Mouse (Mus musculus) urinary bladder, adult 18-20 months (tissue): ENCODE results near the gene Rpl27a.

ENCODE experiments used
- DNase-seq, 2 experiments: peaks; one replicate each; pipeline ENCODE4 v3.0.0; 2022; ENCODE audit warnings: low spot score in 2 of 2, mixed read lengths in 2 of 2

The Rpl27a gene

GRCm38 (mm10) chr7:109525740-109526663, 7.1 kb downstream of the Rpl27a start:
- no peak for DNase-seq

- DNase-seq, result no peak
These were observed 8.6 kb downstream of the Rpl27a start for GRCm38 (mm10) chr7:109527536-109527935.

DNA sequence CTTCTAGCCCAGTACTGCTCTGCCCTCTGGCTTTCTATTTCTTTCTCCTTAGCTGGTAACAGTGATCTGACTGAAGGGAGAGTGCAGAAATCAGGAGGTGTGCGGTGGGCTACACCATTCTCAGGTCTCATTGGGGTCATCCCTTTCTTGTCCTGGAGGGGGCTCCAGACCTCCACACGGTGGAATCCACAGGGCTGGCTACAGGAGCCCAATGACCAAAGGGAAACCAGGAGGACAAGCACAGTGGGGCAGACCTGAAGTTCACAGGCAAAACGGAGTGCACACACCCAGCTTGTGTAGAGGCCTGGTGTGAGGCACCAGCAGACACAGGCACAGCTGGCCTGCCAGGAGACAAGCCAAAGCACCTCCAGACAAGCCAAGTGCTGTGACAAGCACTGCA, 9.4 kb downstream of the Rpl27a start:
- DNase-seq, result peak in 1 of 2 experiments; percentile 30

GRCm38 (mm10) chr7:109529741-109530140, 10.8 kb downstream of the Rpl27a start:
- no peak for DNase-seq

DNA sequence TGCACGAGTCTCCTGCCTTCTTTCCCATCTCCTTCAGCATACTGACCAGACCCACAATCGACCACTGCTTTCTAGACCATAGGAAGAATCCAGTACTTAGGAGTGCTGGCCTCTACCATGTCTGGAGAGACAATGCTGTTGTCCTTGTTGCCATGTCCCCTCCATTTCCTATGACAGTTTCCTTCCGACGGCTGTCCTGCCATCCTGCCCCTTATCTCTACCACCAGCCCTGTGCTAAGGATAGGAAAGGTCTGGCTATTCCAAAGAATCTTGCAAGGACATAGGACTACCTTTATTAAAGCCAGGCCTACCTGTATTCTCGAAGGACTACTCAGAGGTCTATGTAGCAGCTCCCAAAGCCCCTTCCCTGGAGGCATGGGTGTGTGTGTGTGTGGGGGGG, 12.6 kb downstream of the Rpl27a start:
- DNase-seq, result no peak

- no peak for DNase-seq
These were observed 13.7 kb downstream of the Rpl27a start for GRCm38 (mm10) chr7:109532691-109533090.

- no peak for DNase-seq
These were observed 14.2 kb downstream of the Rpl27a start for GRCm38 (mm10) chr7:109533129-109533528.

DNA sequence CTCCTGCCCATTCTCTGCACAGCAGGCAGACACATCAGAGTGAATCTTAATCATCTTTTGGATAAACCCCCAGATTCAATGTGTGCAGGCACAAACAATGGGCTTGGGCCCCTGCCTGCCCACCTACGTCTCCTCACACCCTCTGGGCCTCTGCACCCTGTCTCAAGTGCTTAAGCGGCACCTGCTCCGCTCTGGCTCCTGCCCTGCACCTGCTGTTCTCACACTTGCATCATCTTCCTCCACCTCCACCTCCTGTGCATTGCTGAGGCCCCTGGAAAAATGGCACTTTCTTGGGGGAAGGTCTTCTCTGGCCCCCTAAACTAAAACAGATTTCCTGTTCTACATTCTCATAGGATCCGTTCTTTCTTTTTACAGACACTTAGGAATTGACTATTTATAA, 14.9 kb downstream of the Rpl27a start:
- DNase-seq, result no peak

DNA sequence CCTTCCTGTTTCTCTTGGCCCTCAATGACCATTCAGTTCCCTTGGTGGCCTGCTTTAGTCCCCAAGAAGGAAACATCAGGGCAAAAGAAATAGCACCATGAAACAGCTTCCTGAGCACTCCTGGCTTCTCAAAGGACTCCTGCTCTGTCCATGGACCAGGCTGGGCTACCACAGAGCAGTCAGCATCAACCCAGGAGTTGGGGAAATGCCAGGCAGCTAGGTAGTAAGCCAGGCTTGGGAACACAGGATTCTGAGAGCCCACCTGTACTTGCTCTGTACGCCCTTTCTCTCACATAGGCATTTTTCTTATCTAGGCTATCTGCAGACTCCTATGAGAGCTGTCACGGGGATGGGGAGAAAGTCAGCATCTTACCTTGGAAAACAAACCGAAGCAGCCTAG, 16.0 kb downstream of the Rpl27a start:
- no peak for DNase-seq

- DNase-seq, result no peak
These were observed 17.6 kb downstream of the Rpl27a start for GRCm38 (mm10) chr7:109536451-109536946.

DNA sequence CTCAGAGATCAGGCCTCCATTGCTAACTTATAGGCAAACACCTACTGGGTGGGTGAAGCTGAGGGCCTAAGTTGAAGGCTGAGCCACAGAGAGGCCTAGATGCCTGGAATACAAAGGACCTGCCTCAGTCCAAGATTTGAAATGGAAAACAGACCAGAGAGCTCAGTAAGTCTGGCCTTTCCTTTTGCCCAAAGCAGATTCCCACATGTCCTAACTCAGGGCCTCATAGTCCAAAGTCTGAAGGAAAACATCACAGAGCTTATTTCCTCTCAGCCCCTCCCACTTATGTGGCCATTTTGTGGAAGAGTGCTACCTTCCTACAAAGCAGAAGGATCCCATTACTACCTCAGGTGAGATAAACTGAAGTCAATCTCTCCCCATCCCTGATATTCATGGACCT, 22.0 kb downstream of the Rpl27a start:
- DNase-seq, result no peak

DNA sequence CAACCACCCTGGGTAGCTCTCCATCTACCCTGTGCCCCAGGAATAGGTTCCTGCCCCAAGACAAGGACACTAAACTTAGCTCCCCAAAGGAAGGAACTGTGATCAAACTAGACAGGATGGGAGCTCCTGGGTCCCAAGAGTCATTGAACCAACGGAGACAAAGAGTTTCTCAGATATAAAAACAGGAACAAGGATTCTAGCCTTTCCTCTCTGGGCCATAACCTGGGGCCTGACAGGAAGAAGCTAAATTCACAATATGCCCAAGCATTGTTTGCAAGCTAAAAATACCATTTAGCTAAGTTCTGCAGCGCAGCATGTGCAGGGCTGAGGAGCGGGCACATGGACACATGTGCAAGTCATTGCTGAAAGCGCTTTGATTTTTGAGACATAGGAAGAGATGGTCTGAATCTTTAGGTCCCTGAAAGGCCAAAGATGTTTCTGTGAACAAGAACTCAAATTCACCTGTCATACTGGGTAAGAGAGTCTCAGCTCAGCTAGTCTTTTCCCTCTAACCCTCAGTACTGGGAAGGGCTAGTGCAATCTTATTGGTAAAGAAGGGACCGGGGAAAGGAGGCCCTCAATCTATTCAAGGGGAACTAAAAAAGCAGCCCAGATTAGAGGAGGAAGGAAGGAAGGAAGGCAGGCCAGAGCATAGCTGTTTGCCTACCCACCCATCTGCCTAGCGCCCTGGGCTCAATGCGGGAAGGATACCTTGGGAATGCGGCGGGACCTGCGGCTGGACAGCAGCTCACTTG, 22.8 kb downstream of the Rpl27a start:
- DNase-seq, result no peak

DNA sequence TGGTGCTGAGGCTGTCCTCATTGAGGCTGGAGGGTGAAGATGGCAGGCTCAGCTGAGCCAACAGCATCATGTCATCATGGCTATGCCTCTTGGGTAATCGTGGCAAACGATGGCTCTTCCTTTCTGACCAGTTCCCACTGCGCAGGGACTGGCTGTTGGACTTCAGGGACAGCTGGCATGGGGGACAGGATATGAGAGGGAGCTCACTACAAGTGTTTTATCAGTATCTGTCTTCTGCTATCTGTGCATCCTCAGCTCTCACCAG, 23.3 kb downstream of the Rpl27a start:
- DNase-seq, result no peak

DNA sequence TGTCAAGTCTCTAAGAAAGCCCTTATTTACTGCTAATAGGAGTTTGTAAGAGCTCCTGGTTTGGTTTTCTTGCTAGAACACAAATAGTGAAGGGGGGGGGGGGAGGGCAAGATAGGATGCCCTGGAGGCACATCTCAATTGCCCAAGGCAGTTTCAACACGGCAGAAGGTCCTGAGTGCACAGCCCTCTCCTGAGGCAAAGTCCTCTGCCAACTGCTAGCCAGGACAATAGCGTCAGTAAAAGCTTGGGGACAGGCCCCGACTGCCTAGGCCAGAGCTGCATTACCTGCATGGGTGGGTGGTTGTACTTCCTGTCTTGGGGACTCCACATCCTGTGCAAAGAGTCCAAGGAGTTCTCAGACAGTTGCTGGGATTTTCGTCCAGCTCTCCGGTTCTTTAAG, 25.8 kb downstream of the Rpl27a start:
- DNase-seq, result no peak

- peak in 1 of 2 experiments; percentile 37 for DNase-seq
These were observed 26.5 kb downstream of the Rpl27a start for GRCm38 (mm10) chr7:109545255-109545993.

GRCm38 (mm10) chr7:109546186-109546585, 27.2 kb downstream of the Rpl27a start:
- no peak for DNase-seq

DNA sequence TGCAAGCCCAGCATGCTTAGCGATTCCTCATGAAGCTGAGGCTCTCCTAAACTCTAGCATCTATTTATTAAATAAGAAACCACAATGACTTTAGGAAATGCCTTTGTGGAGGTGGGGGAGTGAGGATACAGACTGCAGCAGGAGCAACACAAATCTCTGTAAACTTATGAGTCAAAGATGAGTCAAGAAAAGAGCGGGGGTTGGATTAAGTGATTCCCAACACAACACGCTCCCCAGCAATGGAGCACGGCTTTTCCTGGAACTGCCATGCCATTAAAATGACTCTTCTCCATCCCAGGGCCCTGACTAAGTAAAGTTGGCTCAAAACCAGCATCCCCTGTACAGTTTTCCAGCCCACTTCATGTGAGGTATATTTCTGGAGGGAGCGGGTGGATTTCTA, 27.8 kb downstream of the Rpl27a start:
- no peak for DNase-seq

- peak in 1 of 2 experiments; percentile 47 for DNase-seq
These were observed 40.6 kb downstream of the Rpl27a start for GRCm38 (mm10) chr7:109559536-109559935.

GRCm38 (mm10) chr7:109561466-109562153, 42.7 kb downstream of the Rpl27a start:
- DNase-seq, result peak in 1 of 2 experiments; percentile 72

GRCm38 (mm10) chr7:109562154-109562599, 43.2 kb downstream of the Rpl27a start:
- DNase-seq, result no peak

DNA sequence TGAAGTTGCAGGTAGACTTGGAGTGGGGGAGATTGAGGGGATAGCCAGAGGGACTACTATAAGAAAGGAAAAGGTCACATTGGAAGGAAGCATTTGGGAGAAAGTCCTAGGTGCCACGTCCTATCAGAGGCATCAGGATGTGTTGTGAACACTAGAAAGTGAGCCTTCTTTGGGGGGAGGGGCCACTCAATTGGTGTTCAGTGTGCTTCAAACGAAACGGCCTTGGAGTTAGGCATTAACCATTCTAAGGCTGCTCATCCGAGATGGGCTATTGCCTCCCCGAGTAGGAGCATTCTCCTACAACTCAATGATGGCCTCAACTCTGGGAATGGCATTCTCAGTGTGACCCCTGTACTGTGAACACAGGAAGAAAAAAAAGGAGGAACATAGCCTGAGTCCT, 43.7 kb downstream of the Rpl27a start:
- no peak for DNase-seq
